Mouse (Mus musculus) heart, adult 18-20 months (tissue): ENCODE results near the gene Oaz3. TPM values are rescaled to one million over a fixed set of nuclear protein-coding genes. Genes with fewer than 3 reads are reported as not detected.

Source experiments
- DNase-seq, 2 experiments: peaks; one replicate each; pipeline ENCODE4 v3.0.0; 2021 to 2022; ENCODE audit warnings: mixed read lengths in 1 of 2
- total RNA-seq, 2 experiments: library from RNA; stranded (reverse); gene quantifications; 2 replicates each; pipeline ENCODE4 v1.2.3; 2021

Gene Oaz3
- total RNA-seq, 2 experiments from 2014 or later = not detected

GRCm38 (mm10) chr3:94386671-94387070 lies 57.0 kb downstream of the Oaz3 start:
- DNase-seq = no peak

GRCm38 (mm10) chr3:94383476-94383875 lies 60.2 kb downstream of the Oaz3 start:
- DNase-seq = no peak

Other genes with a start within 250 kb of the Oaz3 start
- not detected for gene Gm5286, start 247.2 kb downstream of the Oaz3 start, total RNA-seq
- not detected for gene Gm4778, start 179.9 kb downstream of the Oaz3 start, total RNA-seq
- 10 to 100 TPM; 14.9 to 15.3 TPM for gene Them4, start 133.8 kb downstream of the Oaz3 start, total RNA-seq
- gene Them5, start 101.8 kb downstream of the Oaz3 start, total RNA-seq = not detected
- under 1 TPM; 0.20 to 0.21 TPM for gene C2cd4d, start 81.5 kb downstream of the Oaz3 start, total RNA-seq
- 10 to 100 TPM; 50.4 to 62.8 TPM for gene Rorc, start 71.1 kb downstream of the Oaz3 start, total RNA-seq
- under 1 TPM; 0.10 to 0.13 TPM for gene Lingo4, start 45.4 kb downstream of the Oaz3 start, total RNA-seq
- 1 to 10 TPM; 4.4 to 6.1 TPM for gene Tdrkh, start 30.6 kb downstream of the Oaz3 start, total RNA-seq
- 10 to 100 TPM; 66.2 to 74.9 TPM for gene Mrpl9, start 597 bp downstream of the Oaz3 start, total RNA-seq
- not detected for gene Celf3, start 34.4 kb upstream of the Oaz3 start, total RNA-seq
- 1 to 10 TPM; 1.8 to 2.2 TPM for gene Riiad1, start 36.4 kb upstream of the Oaz3 start, total RNA-seq
- gene Snx27, start 138.8 kb upstream of the Oaz3 start, total RNA-seq = 10 to 100 TPM; 28.3 to 29.0 TPM
- not detected for gene Gm10972, start 199.2 kb upstream of the Oaz3 start, total RNA-seq
- 1 to 10 TPM; 3.0 to 3.5 TPM for gene Tuft1, start 215.0 kb upstream of the Oaz3 start, total RNA-seq
- 10 to 100 TPM; 10.9 TPM for gene Selenbp2, start 249.6 kb upstream of the Oaz3 start, total RNA-seq